Mouse (Mus musculus) kidney, adult 2 months (tissue): ENCODE data around the gene Pym1.

Experiments used
- CTCF ChIP-seq: fragments of 200-500 bp; conservative IDR thresholded peaks from 2 replicates; pipeline ENCODE4 v1.5.1; 2011; ENCODE audit warnings: low read depth, mild to moderate bottlenecking, control low read depth, low read length, moderate library complexity, mixed read lengths; ENCODE audit not compliant: insufficient read depth, insufficient read length
- POLR2A ChIP-seq: fragments of 200-500 bp; IDR thresholded peaks from one replicate; pipeline ENCODE4 v1.6.1; 2011; ENCODE audit warnings: low read depth, low read length, control low read depth

- TF ChIP-seq POLR2A (no peak), CTCF (no peak)
Observed at GRCm38 (mm10) chr10:128801981-128802495, 54.3 kb downstream of the Pym1 start.
